Mouse (Mus musculus) cerebellum, postnatal 14 days (tissue): ENCODE results near the gene Spsb3.
A peak's percentile ranks its signal among the peaks of the same experiment; 100 is the strongest.

ENCODE experiments used
- DNase-seq, 2 experiments: peaks; one replicate each; pipeline ENCODE4 v3.0.0; 2021; ENCODE audit warnings: mixed read lengths in 2 of 2

Spsb3 gene

GRCm38 (mm10) chr17:24897600-24897999 is 11.2 kb downstream of the Spsb3 start:
- peak in 1 of 2 experiments; percentile 32 for DNase-seq

- DNase-seq = peak; percentile 44 to 54
These were observed 11.8 kb downstream of the Spsb3 start for GRCm38 (mm10) chr17:24898041-24898854.

DNA sequence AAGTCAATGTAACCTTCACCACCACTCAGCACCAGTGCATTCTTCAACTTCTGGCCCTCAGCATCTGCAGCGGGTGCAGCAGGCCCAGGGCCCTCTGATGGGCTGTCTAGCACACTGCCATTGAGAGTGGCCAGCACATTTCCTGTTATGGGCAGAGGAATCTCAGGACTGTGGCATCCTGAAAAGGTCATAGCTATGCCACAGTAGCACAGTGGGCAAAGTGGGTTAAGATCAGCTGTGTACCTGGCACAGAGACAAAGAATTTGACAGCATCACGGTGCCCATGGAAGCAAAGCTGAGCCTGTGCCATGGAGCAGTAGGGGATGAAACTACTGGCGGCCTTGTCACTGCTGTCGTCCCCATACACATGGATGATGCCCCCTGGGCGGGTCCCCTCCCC is 12.7 kb downstream of the Spsb3 start:
- DNase-seq = no peak

- DNase-seq = no peak
These were observed 13.6 kb downstream of the Spsb3 start for GRCm38 (mm10) chr17:24900014-24900413.

- no peak for DNase-seq
These were observed 15.7 kb downstream of the Spsb3 start for GRCm38 (mm10) chr17:24902124-24902523.

DNA sequence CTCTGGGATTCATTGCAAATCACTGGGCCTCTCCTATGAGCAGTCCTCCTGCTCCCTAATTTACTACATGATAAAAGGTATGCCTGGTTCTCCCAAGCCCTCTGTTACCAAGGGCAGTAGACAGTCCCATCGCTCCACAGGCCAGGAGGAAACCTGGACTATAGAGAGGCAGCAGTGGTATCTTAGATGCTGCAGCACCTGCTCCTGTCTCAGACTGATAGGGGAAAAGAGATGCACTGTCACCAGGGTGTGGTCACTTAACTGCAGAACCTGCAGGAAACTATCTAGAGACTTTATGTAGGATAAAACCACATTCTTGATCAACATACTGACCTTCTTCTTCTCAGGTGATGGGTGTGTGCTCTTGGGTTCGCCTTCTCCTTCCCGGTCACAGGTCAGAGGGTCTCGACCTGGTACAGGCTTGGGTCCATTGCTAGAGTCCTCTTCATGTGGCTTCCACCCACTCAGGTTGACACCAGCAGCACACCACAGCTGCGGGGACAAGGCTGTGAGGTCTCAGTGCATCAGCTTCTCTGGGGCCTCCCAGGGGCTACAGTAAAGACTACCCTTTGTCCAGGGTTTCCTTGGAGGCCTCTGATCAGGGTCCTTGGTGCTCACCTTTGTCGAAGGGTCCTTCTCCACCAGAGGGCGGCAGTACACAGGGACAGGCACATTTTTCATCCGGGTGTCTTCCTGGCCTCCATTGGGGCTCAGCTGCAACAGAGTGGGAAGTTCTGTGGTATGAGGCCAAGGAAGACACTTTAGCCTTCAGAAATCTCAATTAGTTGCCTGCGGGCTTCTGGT is 16.4 kb downstream of the Spsb3 start:
- DNase-seq = peak; percentile 54 to 74

GRCm38 (mm10) chr17:24903767-24904166 is 17.3 kb downstream of the Spsb3 start:
- no peak for DNase-seq

- no peak for DNase-seq
These were observed 21.1 kb downstream of the Spsb3 start for GRCm38 (mm10) chr17:24907591-24907990.

DNA sequence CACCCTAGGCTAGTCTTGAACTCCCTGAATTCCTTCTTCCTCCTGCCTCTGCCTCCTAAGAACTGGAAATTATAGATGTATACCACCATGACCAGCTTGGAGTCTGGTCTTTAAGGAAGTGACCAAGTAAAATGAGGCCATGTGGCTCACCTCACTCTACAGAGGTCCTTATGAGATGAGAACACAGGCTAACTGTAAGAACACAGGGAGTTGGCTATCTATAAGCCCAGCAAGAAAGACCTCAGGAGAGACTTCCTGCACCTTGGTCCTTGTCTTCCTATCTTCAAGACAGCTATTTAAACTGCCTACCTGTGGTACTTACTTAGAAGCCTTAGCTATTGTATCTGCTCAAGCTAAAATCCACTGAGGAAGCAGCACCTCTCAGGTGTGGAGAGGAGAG is 27.5 kb downstream of the Spsb3 start:
- DNase-seq = no peak

- DNase-seq = no peak
These were observed 36.8 kb downstream of the Spsb3 start for GRCm38 (mm10) chr17:24923246-24923645.

DNA sequence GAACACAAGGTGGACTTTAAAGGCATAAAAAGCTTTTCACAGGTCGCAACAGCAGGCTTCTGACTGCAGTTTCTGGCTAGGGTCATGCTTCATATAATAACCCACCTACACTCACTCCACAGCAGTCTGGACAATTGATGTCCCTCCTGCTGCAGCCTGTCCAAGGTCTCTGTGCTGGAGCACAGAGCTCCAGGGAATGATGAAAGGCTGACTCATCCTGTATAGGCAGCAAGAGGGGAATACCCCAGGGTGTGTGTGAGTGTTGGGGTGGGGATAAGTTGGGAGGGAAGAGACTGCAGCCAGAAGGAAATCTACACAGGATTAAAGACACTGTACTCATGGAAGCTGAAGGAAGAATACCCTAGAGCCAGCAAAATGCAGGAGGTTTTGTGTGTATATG is 43.1 kb downstream of the Spsb3 start:
- no peak for DNase-seq

GRCm38 (mm10) chr17:24932431-24932830 is 46.0 kb downstream of the Spsb3 start:
- no peak for DNase-seq

DNA sequence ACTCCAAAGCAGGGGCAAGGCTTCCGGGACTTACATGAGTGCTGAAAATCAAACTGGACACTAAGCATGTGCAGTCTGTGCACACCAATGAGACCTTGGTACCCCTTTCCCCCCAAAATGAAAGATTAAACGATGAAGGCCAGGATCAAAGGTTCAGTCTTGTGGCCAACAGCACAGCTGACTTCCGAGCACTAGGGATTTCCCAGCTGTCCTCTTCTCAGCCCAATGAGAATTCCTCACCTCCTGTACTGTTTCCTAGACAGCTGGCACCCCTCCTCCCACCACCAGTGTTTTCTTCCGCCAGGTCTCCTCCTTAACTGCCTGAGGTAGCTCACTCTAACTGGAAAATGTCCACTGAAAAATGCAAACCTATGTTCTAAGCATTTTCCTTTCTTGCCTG is 46.7 kb downstream of the Spsb3 start:
- DNase-seq = no peak

DNA sequence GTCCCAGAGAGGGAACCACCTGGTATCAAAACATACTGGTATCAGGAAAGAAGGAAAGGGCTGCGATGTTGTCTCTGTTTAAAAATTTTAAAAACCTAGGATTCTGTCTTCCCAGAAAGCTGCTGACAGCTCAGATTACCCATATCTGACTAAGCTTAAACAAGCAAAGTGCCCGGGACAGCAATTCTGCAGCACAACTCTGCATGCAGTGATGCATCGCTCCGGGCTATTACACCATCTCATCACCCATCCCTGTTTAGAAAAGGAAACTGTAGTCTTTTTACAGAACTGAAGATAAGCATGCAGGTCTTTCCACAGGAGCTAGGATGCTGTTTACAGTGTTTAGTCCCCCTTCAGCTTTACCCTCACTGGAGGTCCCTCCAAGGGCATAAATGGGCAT is 48.5 kb downstream of the Spsb3 start:
- DNase-seq = no peak

DNA sequence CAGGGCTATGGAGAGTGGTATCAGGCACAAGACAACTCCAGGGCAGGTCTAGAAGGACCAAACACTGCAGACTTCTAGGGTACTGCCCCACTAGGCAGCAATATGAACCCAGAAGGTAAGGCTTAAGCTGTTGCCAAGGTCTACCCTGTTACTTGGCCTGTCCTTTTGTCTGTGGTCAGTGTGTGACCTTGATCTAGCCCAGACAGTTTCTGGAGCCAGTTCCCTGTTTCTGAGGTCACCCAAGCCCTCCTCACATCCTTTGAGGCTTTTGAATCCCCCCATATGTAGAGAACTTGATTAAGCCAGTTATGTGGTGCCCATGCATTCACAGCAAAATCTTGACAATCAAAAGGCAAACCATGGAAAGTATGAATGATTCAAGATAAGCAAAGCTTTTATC is 49.2 kb downstream of the Spsb3 start:
- DNase-seq = no peak

- peak; percentile 96 to 97 for DNase-seq
These were observed 50.1 kb downstream of the Spsb3 start, which contains the start of gene Mapk8ip3 for GRCm38 (mm10) chr17:24936259-24937237. TSS of gene Mapk8ip3 (minus strand) at chr17:24936977.

DNA sequence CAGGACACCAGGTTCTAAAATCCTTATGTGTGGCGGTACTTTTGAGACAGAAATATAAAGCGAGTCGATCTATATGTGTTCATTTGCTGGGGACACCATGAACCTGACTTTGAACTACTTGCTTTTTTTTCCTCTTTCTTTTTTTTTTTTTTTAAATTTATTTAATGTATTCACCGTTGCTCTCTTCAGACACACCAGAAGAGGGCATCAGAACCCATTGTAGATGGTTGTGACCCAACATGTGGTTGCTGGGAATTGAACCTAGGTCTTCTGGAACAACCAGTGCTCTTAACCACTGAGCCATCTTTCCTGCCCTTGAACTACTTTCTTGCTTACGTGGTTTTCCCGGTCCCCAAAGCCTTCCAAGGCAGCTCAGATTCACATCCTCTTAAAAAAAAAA is 50.8 kb downstream of the Spsb3 start:
- no peak for DNase-seq
